Mouse (Mus musculus) R1 (cell line): ENCODE data around the gene Enox1.

Experiments used
- DNase-seq: peaks from one replicate; pipeline ENCODE4 v3.0.0-alpha.2; 2018; ENCODE audit warnings: low read depth, low spot score

Gene Enox1

GRCm38 (mm10) chr14:77441541-77441940, 285.0 kb downstream of the Enox1 start:
- no peak for DNase-seq

GRCm38 (mm10) chr14:77448001-77448400, 291.4 kb downstream of the Enox1 start:
- no peak for DNase-seq

GRCm38 (mm10) chr14:77451916-77452315, 295.4 kb downstream of the Enox1 start:
- no peak for DNase-seq

- no peak for DNase-seq
These were observed 299.5 kb downstream of the Enox1 start for GRCm38 (mm10) chr14:77456066-77456465.

- no peak for DNase-seq
These were observed 300.3 kb downstream of the Enox1 start for GRCm38 (mm10) chr14:77456876-77457275.

- no peak for DNase-seq
These were observed 301.7 kb downstream of the Enox1 start for GRCm38 (mm10) chr14:77458217-77458616.

GRCm38 (mm10) chr14:77463919-77464318, 307.4 kb downstream of the Enox1 start:
- DNase-seq = no peak

- DNase-seq = no peak
These were observed 308.2 kb downstream of the Enox1 start for GRCm38 (mm10) chr14:77464782-77465181.

GRCm38 (mm10) chr14:77470577-77470976, 314.0 kb downstream of the Enox1 start:
- no peak for DNase-seq

GRCm38 (mm10) chr14:77473501-77473900, 316.9 kb downstream of the Enox1 start:
- DNase-seq = no peak

- DNase-seq = peak; percentile 19
These were observed 317.5 kb downstream of the Enox1 start for GRCm38 (mm10) chr14:77474026-77474425.

- DNase-seq = no peak
These were observed 318.7 kb downstream of the Enox1 start for GRCm38 (mm10) chr14:77475134-77475820.

- DNase-seq = no peak
These were observed 321.1 kb downstream of the Enox1 start for GRCm38 (mm10) chr14:77477704-77478103.

GRCm38 (mm10) chr14:77478210-77478609, 321.6 kb downstream of the Enox1 start:
- no peak for DNase-seq

GRCm38 (mm10) chr14:77478692-77479091, 322.1 kb downstream of the Enox1 start:
- DNase-seq = no peak

- peak; percentile 73 for DNase-seq
These were observed 326.5 kb downstream of the Enox1 start for GRCm38 (mm10) chr14:77483076-77483475.

- DNase-seq = no peak
These were observed 328.4 kb downstream of the Enox1 start for GRCm38 (mm10) chr14:77484951-77485447.

GRCm38 (mm10) chr14:77490699-77491098, 334.1 kb downstream of the Enox1 start:
- no peak for DNase-seq

- DNase-seq = no peak
These were observed 335.2 kb downstream of the Enox1 start for GRCm38 (mm10) chr14:77491731-77492130.

- DNase-seq = no peak
These were observed 343.5 kb downstream of the Enox1 start for GRCm38 (mm10) chr14:77499996-77500581.

GRCm38 (mm10) chr14:77504458-77505135, 348.0 kb downstream of the Enox1 start:
- no peak for DNase-seq

- no peak for DNase-seq
These were observed 349.8 kb downstream of the Enox1 start for GRCm38 (mm10) chr14:77506341-77506740.

- no peak for DNase-seq
These were observed 351.5 kb downstream of the Enox1 start for GRCm38 (mm10) chr14:77508036-77508435.
